In the genomic region with DNA sequence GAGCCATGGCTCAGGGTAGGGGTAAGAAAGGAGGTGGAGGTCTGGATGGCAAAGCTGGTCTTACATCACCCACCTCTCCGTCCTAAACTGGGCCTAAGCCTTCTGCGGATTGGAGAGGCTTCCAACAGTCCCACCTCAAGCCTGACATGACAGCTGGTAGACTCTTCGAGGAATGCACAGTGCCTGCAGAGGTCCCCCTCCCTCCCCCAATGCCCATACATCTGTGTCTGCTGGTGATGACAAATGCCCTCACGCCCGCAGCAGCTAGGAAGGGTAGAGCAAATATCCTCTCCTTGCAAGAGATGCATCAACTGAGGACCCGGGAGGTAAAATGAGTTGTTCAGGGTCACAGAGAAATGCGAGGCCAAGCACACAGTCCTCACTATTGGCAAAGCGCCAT, we compare ENCODE assay signal across 24 mouse cellular contexts.
"Had no signal": no experiment of that assay in that cellular context is flagged by ENCODE, and none has a peak within 500 bp of the region (broad histone marks: within the 10 kb centered on the region; RNA-seq: fewer than 3 reads in every experiment).

No protein-coding gene starts in this region.

- H3K4me2 ChIP-seq: heart, embryonic 12.5 days; hindbrain, embryonic 12.5 days; hindbrain, embryonic 14.5 days; intestine, embryonic 15.5 days; limb, embryonic 13.5 days; limb, embryonic 15.5 days; liver, embryonic 12.5 days had no signal

- H3K27ac ChIP-seq: heart, embryonic 10.5 days; hindbrain, embryonic 10.5 days; hindbrain, embryonic 12.5 days; hindbrain, embryonic 14.5 days; intestine, embryonic 15.5 days; limb, embryonic 13.5 days; limb, embryonic 15.5 days; liver, embryonic 12.5 days; liver, embryonic 14.5 days had no signal

- H3K4me3 ChIP-seq: heart, embryonic 10.5 days; heart, embryonic 12.5 days; hindbrain, embryonic 10.5 days; hindbrain, embryonic 12.5 days; intestine, embryonic 15.5 days; left cerebral cortex, adult 2 months; limb, embryonic 13.5 days; limb, embryonic 15.5 days; liver, embryonic 12.5 days had no signal

- H3K36me3 ChIP-seq: intestine, embryonic 15.5 days; limb, embryonic 13.5 days; limb, embryonic 15.5 days; liver, embryonic 12.5 days had no signal

- H3K27me3 ChIP-seq: heart, embryonic 12.5 days; hindbrain, embryonic 12.5 days; intestine, embryonic 15.5 days; limb, embryonic 13.5 days; limb, embryonic 15.5 days; liver, embryonic 12.5 days had no signal

- H3K9ac ChIP-seq: heart, embryonic 12.5 days; hindbrain, embryonic 12.5 days; hindbrain, embryonic 14.5 days; intestine, embryonic 15.5 days; limb, embryonic 13.5 days; limb, embryonic 15.5 days; liver, embryonic 12.5 days; liver, embryonic 14.5 days had no signal

- ATAC-seq: hindbrain, embryonic 16.5 days; inflammation-experienced regulatory T-cells, adult 6 months; intestine, embryonic 15.5 days; intestine, postnatal 0 days; liver, embryonic 12.5 days had no signal

- H3K9me3 ChIP-seq: heart, embryonic 10.5 days; heart, embryonic 12.5 days; hindbrain, embryonic 10.5 days; hindbrain, embryonic 12.5 days; intestine, embryonic 15.5 days; limb, embryonic 13.5 days; limb, embryonic 15.5 days; liver, embryonic 12.5 days had no signal

- DNase-seq: gastrocnemius, postnatal 10 days; gastrocnemius, postnatal 25 days; heart, adult 18-20 months; heart, postnatal 10 days; heart, postnatal 4 days; kidney, adult 18-20 months; kidney, adult 8-10 months; kidney, postnatal 10 days; kidney, postnatal 25 days; kidney, postnatal 4 days had no signal
